Mouse (Mus musculus) hindbrain, postnatal 0 days (tissue): ENCODE results near the gene Pmepa1. TPM values are rescaled to one million over a fixed set of nuclear protein-coding genes. Genes with fewer than 3 reads are reported as not detected.

ENCODE experiments used
- ATAC-seq: fragments of 200-750 bp; cut with Nextera tagmentation; 2 replicates; pipeline ENCODE4 v1.8.0; 2017; ENCODE audit warnings: mild to moderate bottlenecking, moderate TSS enrichment, moderate library complexity
- DNase-seq: peaks from one replicate; pipeline ENCODE4 v3.0.0-alpha.2; 2015; ENCODE audit warnings: low spot score
- H3K27ac ChIP-seq: fragments of 300-500 bp; sonication (generic); 2 replicates; pipeline ENCODE4 v1.5.1; 2014; ENCODE audit warnings: mild to moderate bottlenecking
- H3K27me3 ChIP-seq: fragments of 300-500 bp; sonication (generic); 2 replicates; pipeline ENCODE4 v1.6.1; 2014; ENCODE audit warnings: low read length, mixed read lengths; ENCODE audit not compliant: insufficient read depth
- H3K36me3 ChIP-seq: fragments of 300-500 bp; sonication (generic); 2 replicates; pipeline ENCODE4 v1.6.1; 2014; ENCODE audit warnings: low read length, mixed read lengths; ENCODE audit not compliant: insufficient read depth
- H3K4me1 ChIP-seq: fragments of 300-500 bp; sonication (generic); 2 replicates; pipeline ENCODE4 v1.6.1; 2014; ENCODE audit warnings: antibody characterized with exemption, low read length, mixed read lengths; ENCODE audit not compliant: insufficient read depth
- H3K4me2 ChIP-seq: fragments of 300-500 bp; sonication (generic); 2 replicates; pipeline ENCODE4 v1.6.1; 2014; ENCODE audit warnings: low read depth, mild to moderate bottlenecking, low read length, moderate library complexity, mixed read lengths
- H3K4me3 ChIP-seq: fragments of 300-500 bp; sonication (generic); 2 replicates; pipeline ENCODE4 v1.5.1; 2014; ENCODE audit warnings: low read length
- H3K9ac ChIP-seq: fragments of 300-500 bp; sonication (generic); replicated peaks from 2 replicates; pipeline ENCODE4 v1.6.1; 2014; ENCODE audit warnings: mild to moderate bottlenecking, low read length, moderate library complexity, mixed read lengths
- H3K9me3 ChIP-seq: fragments of 300-500 bp; sonication (generic); 2 replicates; pipeline ENCODE4 v1.6.1; 2016; ENCODE audit warnings: low read length, mixed read lengths
- CTCF ChIP-seq: IDR thresholded peaks from 2 replicates; pipeline ENCODE4 v1.5.1; 2016; ENCODE audit warnings: antibody characterized with exemption, control low read depth, low read depth
- WGBS: fragments of 180-500 bp; shearing (Covaris S2); extraction: QIAGEN DNeasy Blood & Tissue Kit; methylation state at CpG from one replicate; pipeline ENCODE4 v1.1.7; 2014; 5-methylcytosine and 5-hydroxymethylcytosine counted together
- polyA plus RNA-seq: library from polyadenylated mRNA; unstranded; fragments of >200 nt; fragmentation: Nextera tagmentation; extraction: Ambion mirVana; gene quantifications from 2 replicates; pipeline ENCODE4 v1.2.1, GENCODE M21; 2015
- total RNA-seq: library from RNA; depleted of rRNA; stranded (reverse); fragments of >200 nt; gene quantifications from 2 replicates; pipeline ENCODE4 v1.2.3, GENCODE M21; 2014

Gene Pmepa1
- total and polyA plus RNA-seq, 2 experiments from 2014 or later, result 3.0 to 16.0 TPM

DNA sequence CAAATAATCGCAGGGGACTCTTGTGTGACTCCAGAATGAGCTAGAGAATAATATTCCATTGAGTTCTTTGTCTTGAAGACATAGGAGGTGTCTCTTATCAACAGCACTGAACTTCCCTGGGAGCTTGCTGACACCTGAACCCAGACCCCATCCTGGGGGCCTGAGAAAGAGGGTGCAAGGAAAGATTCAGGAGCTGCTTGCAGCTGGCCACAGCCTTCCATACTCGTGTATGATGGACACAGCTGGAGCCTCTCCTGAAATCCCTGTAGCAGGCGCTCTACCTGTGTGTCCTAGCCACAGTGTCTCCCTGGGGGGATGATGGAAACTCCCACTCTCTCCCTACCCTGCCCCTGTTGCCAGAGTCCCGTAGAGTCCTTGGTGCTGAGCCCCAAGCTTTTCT, 64.1 kb downstream of the Pmepa1 start:
- no peak for TF ChIP-seq CTCF
- ATAC-seq, result no peak
- WGBS, result 82% methylated on average over 4 of the region's 4 CpGs
- Histone ChIP-seq H3K4me1 (no peaks in the 10 kb centered on the region), H3K36me3 (no peaks in the 10 kb centered on the region), H3K27me3 (no peaks in the 10 kb centered on the region), H3K9ac (no peak overlapping the region), H3K4me2 (no peak overlapping the region), H3K27ac (no peak overlapping the region), H3K4me3 (no peak overlapping the region), H3K9me3 (no peaks in the 10 kb centered on the region)
- DNase-seq, result no peak

DNA sequence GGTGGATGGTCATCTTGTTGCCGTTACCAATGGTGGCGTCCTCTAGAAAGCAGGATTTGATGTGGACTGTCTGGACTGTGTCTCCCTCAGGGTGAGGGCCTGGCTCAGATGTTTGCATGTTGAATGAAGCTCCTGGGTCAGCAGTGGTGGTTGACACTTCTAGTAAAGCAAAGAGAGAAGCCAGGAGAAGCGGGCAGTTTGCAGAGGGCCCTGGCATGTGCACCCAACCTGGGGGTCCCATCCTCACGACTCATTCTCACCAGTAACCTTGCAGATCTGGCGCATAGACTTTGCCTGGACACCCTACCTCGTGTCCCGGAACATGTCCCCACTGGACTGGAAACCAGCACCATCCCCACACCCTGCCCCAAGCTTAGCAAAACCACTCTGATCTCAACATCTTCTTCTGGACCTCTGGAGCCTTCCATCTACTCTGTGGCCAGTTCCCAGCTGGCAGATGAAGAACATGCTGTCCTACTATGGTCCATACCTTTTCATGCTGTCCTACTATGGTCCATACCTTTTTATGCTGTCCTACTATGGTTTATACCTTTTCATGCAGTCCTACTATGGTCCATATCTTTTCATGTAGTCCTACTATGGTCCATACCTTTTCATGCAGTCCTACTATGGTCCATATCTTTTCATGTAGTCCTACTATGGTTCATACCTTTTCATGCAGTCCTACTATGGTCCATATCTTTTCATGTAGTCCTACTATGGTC, 67.1 kb downstream of the Pmepa1 start:
- H3K9me3 ChIP-seq, result no peaks in the 10 kb centered on the region
- no peak overlapping the region for H3K4me2 ChIP-seq
- H3K27me3 ChIP-seq, result no peaks in the 10 kb centered on the region
- no peak for TF ChIP-seq CTCF
- H3K36me3 ChIP-seq, result no peaks in the 10 kb centered on the region
- no peak for DNase-seq
- no peak for ATAC-seq
- H3K9ac ChIP-seq, result no peak overlapping the region
- H3K27ac ChIP-seq, result no peak overlapping the region
- whole genome bisulfite sequencing, result 93% methylated on average over 7 of the region's 7 CpGs
- H3K4me3 ChIP-seq, result no peak overlapping the region
- no peaks in the 10 kb centered on the region for H3K4me1 ChIP-seq

DNA sequence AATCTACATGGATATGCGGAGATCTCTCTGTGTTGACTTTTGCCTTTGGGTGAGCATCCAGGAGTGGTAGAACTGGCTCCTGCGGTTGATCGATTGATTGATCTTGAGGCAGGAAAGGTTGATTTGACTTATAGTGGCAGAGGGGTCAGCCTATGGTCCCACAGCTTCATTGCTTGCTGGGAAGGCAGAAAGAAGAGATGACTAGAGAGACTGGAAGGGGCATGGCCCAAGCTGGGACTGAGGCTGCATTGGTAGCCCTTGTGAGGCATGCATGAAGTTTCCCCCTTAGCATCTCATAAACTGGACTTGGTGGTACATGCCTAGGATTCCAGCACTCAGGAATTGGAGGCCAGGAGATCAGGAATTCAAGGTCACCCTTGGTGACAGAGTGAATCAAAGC, 69.3 kb downstream of the Pmepa1 start:
- WGBS, result 97% methylated on average over 3 of the region's 3 CpGs
- DNase-seq, result no peak

DNA sequence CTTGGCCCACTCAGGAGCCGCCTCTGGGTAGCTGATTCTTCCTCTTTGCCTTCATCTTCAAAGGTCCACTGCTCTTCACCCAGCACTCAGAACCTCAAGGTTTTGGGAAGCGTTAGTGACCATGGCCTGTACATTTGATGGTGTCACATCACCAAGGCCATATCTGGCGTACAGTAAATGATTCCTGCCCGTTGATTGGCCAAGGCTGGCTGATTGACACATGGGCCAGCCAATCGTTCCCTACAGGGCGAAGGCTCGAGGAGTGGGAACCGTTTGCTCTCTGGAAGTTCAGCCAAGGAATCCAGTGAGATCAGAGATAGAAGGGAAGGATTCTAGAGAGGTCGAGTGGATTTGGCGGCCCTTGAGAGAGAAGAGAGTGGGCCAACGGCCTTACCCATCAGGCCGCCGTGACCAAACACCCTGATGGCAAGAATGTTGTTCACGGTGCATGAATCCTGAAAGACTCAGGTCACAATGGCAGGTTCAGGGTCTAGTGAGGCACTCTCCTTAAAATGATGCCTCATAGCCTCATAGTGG, 70.7 kb downstream of the Pmepa1 start:
- WGBS, result 94% methylated on average over 14 of the region's 14 CpGs
- no peak for DNase-seq
- no peaks in the 10 kb centered on the region for H3K4me1 ChIP-seq

More for the DNA sequence above, 69.3 kb downstream of the Pmepa1 start:
- no peaks in the 10 kb centered on the region for H3K4me1 ChIP-seq
- H3K9ac ChIP-seq, result no peak overlapping the region
- no peak for ATAC-seq
- no peaks in the 10 kb centered on the region for H3K36me3 ChIP-seq
- no peak overlapping the region for H3K4me3 ChIP-seq
- H3K27me3 ChIP-seq, result no peaks in the 10 kb centered on the region
- no peaks in the 10 kb centered on the region for H3K9me3 ChIP-seq
- H3K4me2 ChIP-seq, result no peak overlapping the region
- H3K27ac ChIP-seq, result no peak overlapping the region
- no peak for TF ChIP-seq CTCF

DNA sequence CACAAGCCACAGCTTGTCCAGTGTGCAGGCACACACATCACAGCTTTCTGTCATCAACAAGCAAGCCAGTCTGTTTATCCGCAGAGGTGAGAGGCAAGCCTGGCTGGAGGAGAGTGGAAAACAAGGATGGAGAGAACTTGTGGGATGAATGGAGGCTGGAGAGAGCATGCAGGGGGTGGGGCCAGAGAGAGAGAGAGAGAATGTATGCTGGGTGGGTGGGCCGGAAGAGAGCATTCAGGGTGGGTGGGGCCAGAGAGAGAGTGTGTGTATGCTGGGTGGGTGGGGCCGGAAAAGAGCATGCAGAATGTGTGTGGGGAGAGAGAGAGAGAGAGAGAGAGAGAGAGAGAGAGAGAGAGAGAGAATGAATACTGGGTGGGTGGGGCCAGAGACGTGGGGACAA, 71.7 kb downstream of the Pmepa1 start:
- DNase-seq (no peak), ATAC-seq (no peak)
- Histone ChIP-seq H3K27ac (no peak overlapping the region), H3K4me3 (no peak overlapping the region), H3K27me3 (no peaks in the 10 kb centered on the region), H3K9ac (no peak overlapping the region), H3K4me2 (no peak overlapping the region), H3K36me3 (no peaks in the 10 kb centered on the region), H3K9me3 (no peaks in the 10 kb centered on the region), H3K4me1 (no peaks in the 10 kb centered on the region)
- 64% methylated on average over 4 of the region's 4 CpGs for WGBS
- no peak for TF ChIP-seq CTCF

More for the DNA sequence above, 70.7 kb downstream of the Pmepa1 start:
- no peaks in the 10 kb centered on the region for H3K9me3 ChIP-seq
- no peak overlapping the region for H3K4me3 ChIP-seq
- no peak overlapping the region for H3K4me2 ChIP-seq
- no peak for TF ChIP-seq CTCF
- no peak overlapping the region for H3K9ac ChIP-seq
- H3K36me3 ChIP-seq, result no peaks in the 10 kb centered on the region
- no peaks in the 10 kb centered on the region for H3K27me3 ChIP-seq
- ATAC-seq, result no peak
- no peak overlapping the region for H3K27ac ChIP-seq

DNA sequence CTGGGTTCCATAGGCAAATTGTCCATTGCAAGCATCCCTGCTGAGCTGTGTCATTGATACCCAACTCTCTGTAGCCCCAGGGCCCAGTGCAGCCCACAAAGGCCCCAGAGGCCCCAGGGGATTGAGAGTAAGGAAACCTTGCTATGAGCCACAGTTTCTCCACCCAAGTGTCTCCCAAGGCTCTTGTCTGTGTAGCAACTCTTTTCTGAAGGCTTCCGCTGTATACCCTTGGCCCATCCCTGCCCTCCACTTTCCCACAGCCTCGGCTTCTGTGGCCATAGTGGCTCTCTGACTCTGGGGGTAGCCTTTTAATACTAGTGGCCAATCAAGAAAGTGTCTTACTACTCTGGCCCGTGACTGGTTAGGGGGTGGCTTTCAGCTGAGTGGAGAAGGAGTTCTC, 72.6 kb downstream of the Pmepa1 start:
- Histone ChIP-seq H3K9ac (no peak overlapping the region), H3K27ac (no peak overlapping the region), H3K9me3 (no peaks in the 10 kb centered on the region), H3K4me2 (no peak overlapping the region), H3K36me3 (no peaks in the 10 kb centered on the region), H3K27me3 (no peaks in the 10 kb centered on the region), H3K4me1 (no peaks in the 10 kb centered on the region), H3K4me3 (no peak overlapping the region)
- no peak for TF ChIP-seq CTCF
- no peak for ATAC-seq
- no peak for DNase-seq
- 84% methylated on average over 3 of the region's 3 CpGs for WGBS
